10 mouse cellular contexts compared by ENCODE assay signal in genomic region chr10:110974463-110974862, GRCm38 (mm10). TPM values are rescaled to one million over a fixed set of nuclear protein-coding genes. Genes with fewer than 3 reads are reported as not detected.
DNase-seq lines count a peak whose midpoint lies in the region; ATAC-seq and TF ChIP-seq lines count a peak whose summit lies in the region.
"Had no signal": no experiment of that assay in that cellular context is flagged by ENCODE, and none has a peak within 500 bp of the region (broad histone marks: within the 10 kb centered on the region; RNA-seq: fewer than 3 reads in every experiment).

No protein-coding gene starts in this region.

- H3K36me3 ChIP-seq in testis, adult 2 months (ENCODE audit: control insufficient read depth, insufficient read depth, low read length), result no peaks in the 10 kb centered on the region
- H3K36me3 ChIP-seq in stomach, postnatal 0 days (ENCODE audit: control insufficient read depth, insufficient read depth, low read length), result peaks cover 5% of the 10 kb centered on the region; the same call in 1 of the 2 replicates

- H3K9me3 ChIP-seq in stomach, postnatal 0 days (ENCODE audit: control insufficient read depth, low read length), result no peaks in the 10 kb centered on the region
- H3K9me3 ChIP-seq: embryonic facial prominence, embryonic 15.5 days; limb, embryonic 15.5 days had no signal

- H3K4me1 ChIP-seq in testis, adult 2 months (ENCODE audit: control insufficient read depth, insufficient read depth, low read length), result no peaks in the 10 kb centered on the region
- no peaks in the 10 kb centered on the region; the same call in 1 of the 2 replicates for H3K4me1 ChIP-seq in cerebellum, adult 2 months (ENCODE audit: control insufficient read depth, insufficient read depth, low read length)
- 0 out of 2 replicates have a peak, but pooled peaks cover 2% of the 10 kb centered on the region for H3K4me1 ChIP-seq in stomach, postnatal 0 days (replicated peaks; ENCODE audit: control insufficient read depth, insufficient read depth)
- H3K4me1 ChIP-seq: embryonic facial prominence, embryonic 15.5 days; limb, embryonic 15.5 days had no signal

- TF ChIP-seq EP300 in stomach, postnatal 0 days (optimal IDR thresholded peaks at IDR 0.05), result no peak

- no peaks in the 10 kb centered on the region for H3K27me3 ChIP-seq in testis, adult 2 months (ENCODE audit: control insufficient read depth, insufficient read depth, low read length)
- no peaks in the 10 kb centered on the region for H3K27me3 ChIP-seq in cerebellum, adult 2 months (ENCODE audit: control insufficient read depth, insufficient read depth, low read length)
- H3K27me3 ChIP-seq in stomach, postnatal 0 days (ENCODE audit: control insufficient read depth, insufficient read depth, low read length), result no peaks in the 10 kb centered on the region
- H3K27me3 ChIP-seq: embryonic facial prominence, embryonic 15.5 days; limb, embryonic 15.5 days had no signal

- H3K4me3 ChIP-seq in testis, adult 2 months (ENCODE audit: control insufficient read depth, low read depth, low read length), result no peak overlapping the region
- H3K4me3 ChIP-seq in cerebellum, adult 2 months (replicated peaks; ENCODE audit: insufficient read depth, low read depth, low read length), result no peak overlapping the region
- H3K4me3 ChIP-seq in stomach, postnatal 0 days (ENCODE audit: low read depth, low read length), result no peak overlapping the region
- H3K4me3 ChIP-seq: embryonic facial prominence, embryonic 15.5 days; limb, embryonic 15.5 days had no signal

- no peak overlapping the region for H3K27ac ChIP-seq in testis, adult 2 months (ENCODE audit: control insufficient read depth, insufficient read depth, low read depth, low read length)
- no peak overlapping the region for H3K27ac ChIP-seq in cerebellum, adult 2 months (ENCODE audit: insufficient read depth, low read length)
- no peak overlapping the region for H3K27ac ChIP-seq in stomach, postnatal 0 days (replicated peaks)
- H3K27ac ChIP-seq: embryonic facial prominence, embryonic 15.5 days; limb, embryonic 15.5 days had no signal

- ATAC-seq in megakaryocyte-erythroid progenitor cell, adult 5-6 weeks (replicated peaks; ENCODE audit: low FRiP score, low TSS enrichment, poor library complexity, severe bottlenecking), result peak; percentile 72
- no peak for ATAC-seq in stomach, postnatal 0 days (ENCODE audit: low FRiP score, low TSS enrichment)

- DNase-seq in testis, postnatal 14 days (ENCODE audit: low spot score), result no peak
- DNase-seq in cerebellum, adult 2 months, result peak; percentile 61 to 72
- DNase-seq in frontal cortex, postnatal 36 days (ENCODE audit: low spot score in 2 of 2), result peak; percentile 28 to 54
- peak; percentile 68 to 73 for DNase-seq in kidney, postnatal 4 days
- peak; percentile 39 for DNase-seq in stomach, postnatal 0 days (ENCODE audit: low spot score)
- DNase-seq in urinary bladder, adult 2 months (ENCODE audit: low spot score), result no peak

- no peak overlapping the region for H3K4me2 ChIP-seq in stomach, postnatal 0 days (replicated peaks; ENCODE audit: low read depth)
- H3K4me2 ChIP-seq: embryonic facial prominence, embryonic 15.5 days; limb, embryonic 15.5 days had no signal

- H3K9ac ChIP-seq in stomach, postnatal 0 days (ENCODE audit: low read length), result no peak overlapping the region
- H3K9ac ChIP-seq: embryonic facial prominence, embryonic 15.5 days; limb, embryonic 15.5 days had no signal

- TF ChIP-seq POLR2A in testis, adult 2 months (IDR thresholded peaks at IDR 0.05; ENCODE audit: control insufficient read depth, low read depth, low read length), result no peak
- TF ChIP-seq POLR2A in cerebellum, adult 2 months (IDR thresholded peaks at IDR 0.05; ENCODE audit: borderline replicate concordance, insufficient read depth, low read length), result no peak

- 18% methylated on average over 3 of the region's 3 CpGs for WGBS in cerebellum, adult 2 months
- WGBS in stomach, postnatal 0 days, result 53% methylated on average over 3 of the region's 3 CpGs

- TF ChIP-seq CTCF in testis, adult 2 months (IDR thresholded peaks at IDR 0.05; ENCODE audit: control insufficient read depth, insufficient read depth, insufficient replicate concordance, low read depth, low read length), result peak; percentile 26; the same call in 1 of the 2 replicates
- TF ChIP-seq CTCF in cerebellum, adult 2 months (IDR thresholded peaks at IDR 0.05; ENCODE audit: borderline replicate concordance, insufficient read depth, low read depth, low read length), result peak; percentile 80
- peak; percentile 71 for TF ChIP-seq CTCF in stomach, postnatal 0 days (IDR thresholded peaks at IDR 0.05; ENCODE audit: low read depth)

RNA-seq across cellular contexts. Expression of gene Zdhhc17, which starts 35.5 kb away (rescaled TPM):
- polyA plus RNA-seq in testis, adult 2 months (2012; rRNA removed), result 10.1 and 10.4 TPM in 2 replicates
- 112 and 131 TPM in 2 replicates for polyA plus RNA-seq in cerebellum, adult 2 months (2012; rRNA removed)
- total RNA-seq in megakaryocyte-erythroid progenitor cell, adult 5-6 weeks (2014; fragmentation: Nextera tagmentation), result 34.3 and 50.3 TPM in 2 replicates
- total RNA-seq in megakaryocyte-erythroid progenitor cell, adult 5-6 weeks (2017), result 37.7 and 40.9 TPM in 2 replicates
- 6.1 and 6.4 TPM in 2 replicates for polyA plus RNA-seq in stomach, postnatal 0 days (2015; fragmentation: Nextera tagmentation; extraction: Ambion mirVana)
- polyA plus RNA-seq in urinary bladder, adult 2 months (2012; rRNA removed), result 21.7 and 24.9 TPM in 2 replicates

RNA-seq across cellular contexts. Expression of gene Csrp2, which starts 54.9 kb away (rescaled TPM):
- 37.4 and 40.3 TPM in 2 replicates for polyA plus RNA-seq in testis, adult 2 months (2012; rRNA removed)
- polyA plus RNA-seq in cerebellum, adult 2 months (2012; rRNA removed), result 14.1 and 14.3 TPM in 2 replicates
- total RNA-seq in megakaryocyte-erythroid progenitor cell, adult 5-6 weeks (2014; fragmentation: Nextera tagmentation), result not detected in 2 replicates
- total RNA-seq in megakaryocyte-erythroid progenitor cell, adult 5-6 weeks (2017), result 7.3 and 8.8 TPM in 2 replicates
- polyA plus RNA-seq in stomach, postnatal 0 days (2015; fragmentation: Nextera tagmentation; extraction: Ambion mirVana), result 185 and 191 TPM in 2 replicates
- 370 and 450 TPM in 2 replicates for polyA plus RNA-seq in urinary bladder, adult 2 months (2012; rRNA removed)

Comparison
In these comparisons a context has a peak if more than half of its experiments do, and no peak if none do; other contexts are left out.
1. CTCF ChIP-seq: peak in every context shown above with its lines; median percentile 80 in cerebellum, adult 2 months; 71 in stomach, postnatal 0 days; 26 in testis, adult 2 months.
2. DNase-seq: peak in cerebellum, adult 2 months (2 of 2), frontal cortex, postnatal 36 days (2 of 2), kidney, postnatal 4 days (2 of 2) and stomach, postnatal 0 days (single experiment); none in testis, postnatal 14 days (single experiment) and urinary bladder, adult 2 months (single experiment).